Mouse (Mus musculus) left cerebral cortex, postnatal 14 days (tissue): Measurements from ENCODE around the gene Mgat2. TPM values are rescaled to one million over a fixed set of nuclear protein-coding genes. Genes with fewer than 3 reads are reported as not detected.

Experiments
- microRNA-seq, 2 experiments: library from miRNA; unstranded; fragments of <30 nt; microRNA quantifications; one replicate each; pipeline ENCODE4 v1.2.0; 2022
- total RNA-seq, 2 experiments: library from RNA; stranded (reverse); gene quantifications; 2 replicates each; pipeline ENCODE4 v1.2.3; 2021

The Mgat2 gene
- total RNA-seq, 2 experiments from 2014 or later, result 30.7 to 34.9 TPM

Small RNA genes within 50 kb of the gene (microRNA-seq; reads per million reads assigned to microRNA genes)
- gene Gm47287 (0 reads per million in 2 experiments), gene Gm47295 (1.3 to 4.0 reads per million in 2 experiments)

Other genes with a start within 250 kb of the Mgat2 start
- gene Rps29, start 25.0 kb upstream of the Mgat2 start, total RNA-seq, result 1,000 to 10,000 TPM in 1 of 2 experiments, 100 to 1,000 TPM in 1; 970 to 1,045 TPM
- under 1 TPM in 1 of 2 experiments, not detected in 1; 0.44 TPM for gene Lrr1, start 15.3 kb upstream of the Mgat2 start, total RNA-seq
- gene Rpl36al, start 74 bp upstream of the Mgat2 start, total RNA-seq, result 100 to 1,000 TPM; 172 to 191 TPM
- 1 to 10 TPM; 4.9 to 5.6 TPM for gene Gm49383, start 12.9 kb downstream of the Mgat2 start, total RNA-seq
- 1 to 10 TPM; 1.8 to 2.0 TPM for gene Dnaaf2, start 14.3 kb downstream of the Mgat2 start, total RNA-seq
- 1 to 10 TPM; 2.4 to 3.2 TPM for gene Gm49384, start 20.1 kb downstream of the Mgat2 start, total RNA-seq
- under 1 TPM; 0.75 to 0.76 TPM for gene Pole2, start 44.0 kb downstream of the Mgat2 start, total RNA-seq
- 10 to 100 TPM; 17.4 to 21.1 TPM for gene Klhdc1, start 57.0 kb downstream of the Mgat2 start, total RNA-seq
- 100 to 1,000 TPM; 132 to 136 TPM for gene Klhdc2, start 112.5 kb downstream of the Mgat2 start, total RNA-seq
- gene Nemf, start 173.0 kb downstream of the Mgat2 start, total RNA-seq, result 10 to 100 TPM; 37.9 to 39.9 TPM
- gene Arf6, start 188.0 kb downstream of the Mgat2 start, total RNA-seq, result 10 to 100 TPM; 55.5 to 57.9 TPM
- 1 to 10 TPM; 1.0 to 2.7 TPM for gene Gm9887, start 188.3 kb downstream of the Mgat2 start, total RNA-seq